Mouse (Mus musculus) inflammation-experienced regulatory T-cells, adult 6 months (primary cell): ENCODE data around the gene Gm572. TPM values are rescaled to one million over a fixed set of nuclear protein-coding genes. Genes with fewer than 3 reads are reported as not detected.
A peak's percentile ranks its signal among the peaks of the same experiment; 100 is the strongest.

Experiments
- ATAC-seq: one replicate; pipeline ENCODE4 v1.8.0; 2017
- polyA plus RNA-seq, 3 experiments: library from polyadenylated mRNA; unstranded; fragments of 100-300 nt; shearing (Covaris generic); gene quantifications; one replicate each; pipeline ENCODE4 v1.2.1; 2017

The Gm572 gene
- polyA plus RNA-seq, 3 experiments from 2014 or later = not detected

- ATAC-seq = no peak
Observed at GRCm38 (mm10) chr4:148667006-148667755, 24.1 kb downstream of the Gm572 start.

GRCm38 (mm10) chr4:148671230-148671947 is 28.3 kb downstream of the Gm572 start:
- no peak for ATAC-seq

- ATAC-seq = no peak
Observed at GRCm38 (mm10) chr4:148675043-148675442, 31.9 kb downstream of the Gm572 start.

- ATAC-seq = no peak
Observed at GRCm38 (mm10) chr4:148676188-148676960, 33.3 kb downstream of the Gm572 start.

- no peak for ATAC-seq
Observed at GRCm38 (mm10) chr4:148676961-148677637, 34.0 kb downstream of the Gm572 start.

- no peak for ATAC-seq
Observed at GRCm38 (mm10) chr4:148678105-148678504, 35.0 kb downstream of the Gm572 start.

- ATAC-seq = no peak
Observed at GRCm38 (mm10) chr4:148680505-148681067, 37.5 kb downstream of the Gm572 start.

- ATAC-seq = no peak
Observed at GRCm38 (mm10) chr4:148681429-148681828, 38.3 kb downstream of the Gm572 start.

- ATAC-seq = peak; percentile 13
Observed at GRCm38 (mm10) chr4:148682961-148683360, 39.8 kb downstream of the Gm572 start.

- peak; percentile 95 for ATAC-seq
Observed at GRCm38 (mm10) chr4:148683539-148683938, 40.4 kb downstream of the Gm572 start.

- no peak for ATAC-seq
Observed at GRCm38 (mm10) chr4:148686491-148686941, 43.4 kb downstream of the Gm572 start.

GRCm38 (mm10) chr4:148688091-148688490 is 45.0 kb downstream of the Gm572 start:
- ATAC-seq = no peak

GRCm38 (mm10) chr4:148691185-148691584 is 48.1 kb downstream of the Gm572 start:
- ATAC-seq = no peak

- no peak for ATAC-seq
Observed at GRCm38 (mm10) chr4:148693417-148693959, 50.4 kb downstream of the Gm572 start.

GRCm38 (mm10) chr4:148704756-148705155 is 61.6 kb downstream of the Gm572 start:
- no peak for ATAC-seq

- no peak for ATAC-seq
Observed at GRCm38 (mm10) chr4:148708836-148709235, 65.7 kb downstream of the Gm572 start.

- no peak for ATAC-seq
Observed at GRCm38 (mm10) chr4:148710446-148710845, 67.3 kb downstream of the Gm572 start.

- ATAC-seq = no peak
Observed at GRCm38 (mm10) chr4:148711323-148711722, 68.2 kb downstream of the Gm572 start.

- ATAC-seq = no peak
Observed at GRCm38 (mm10) chr4:148712632-148713031, 69.5 kb downstream of the Gm572 start.

GRCm38 (mm10) chr4:148714064-148714463 is 70.9 kb downstream of the Gm572 start:
- no peak for ATAC-seq

GRCm38 (mm10) chr4:148714739-148715138 is 71.6 kb downstream of the Gm572 start:
- no peak for ATAC-seq

GRCm38 (mm10) chr4:148715396-148715795 is 72.3 kb downstream of the Gm572 start:
- no peak for ATAC-seq
